Mouse (Mus musculus): Measurements from ENCODE around the gene Slc25a43. TPM values are rescaled to one million over a fixed set of nuclear protein-coding genes. Genes with fewer than 3 reads are reported as not detected.

The Slc25a43 gene
- polyA plus RNA-seq (2014; fragmentation: Illumina TruSeq; extraction: RNeasy Lipid Tissue Mini Kit (QIAGEN cat#74804); ENCODE audit: insufficient read depth, low read depth, low replicate concordance): 0.58 TPM

GRCm38 (mm10) chrX:36743503-36744101 lies at the start of gene Slc25a43:
Gene Slc25a43, plus strand, starts transcription at chrX:36743659.

GRCm38 (mm10) chrX:36795424-36796162 lies 52.1 kb downstream of the Slc25a43 start, which contains the start of gene Slc25a5:
Gene Slc25a5, plus strand, starts transcription at chrX:36795651.

Other genes with a start within 250 kb of the Slc25a43 start
- 231 TPM for gene Pgrmc1, start 145.5 kb upstream of the Slc25a43 start, polyA plus RNA-seq (2014; fragmentation: Illumina TruSeq; extraction: RNeasy Lipid Tissue Mini Kit (QIAGEN cat#74804); ENCODE audit: insufficient read depth, low read depth, low replicate concordance)
- 0.91 TPM for gene Akap17b, start 98.3 kb upstream of the Slc25a43 start, polyA plus RNA-seq (2014; fragmentation: Illumina TruSeq; extraction: RNeasy Lipid Tissue Mini Kit (QIAGEN cat#74804); ENCODE audit: insufficient read depth, low read depth, low replicate concordance)
- gene Slc25a5, start 52.0 kb downstream of the Slc25a43 start, polyA plus RNA-seq (2014; fragmentation: Illumina TruSeq; extraction: RNeasy Lipid Tissue Mini Kit (QIAGEN cat#74804); ENCODE audit: insufficient read depth, low read depth, low replicate concordance): 315 TPM
- 46.0 TPM for gene Ube2a, start 130.2 kb downstream of the Slc25a43 start, polyA plus RNA-seq (2014; fragmentation: Illumina TruSeq; extraction: RNeasy Lipid Tissue Mini Kit (QIAGEN cat#74804); ENCODE audit: insufficient read depth, low read depth, low replicate concordance)
- gene C330007P06Rik, start 130.5 kb downstream of the Slc25a43 start, polyA plus RNA-seq (2014; fragmentation: Illumina TruSeq; extraction: RNeasy Lipid Tissue Mini Kit (QIAGEN cat#74804); ENCODE audit: insufficient read depth, low read depth, low replicate concordance): 23.1 TPM
- 2.6 TPM for gene Nkrf, start 159.2 kb downstream of the Slc25a43 start, polyA plus RNA-seq (2014; fragmentation: Illumina TruSeq; extraction: RNeasy Lipid Tissue Mini Kit (QIAGEN cat#74804); ENCODE audit: insufficient read depth, low read depth, low replicate concordance)
- gene Sept6, start 248.1 kb downstream of the Slc25a43 start, polyA plus RNA-seq (2014; fragmentation: Illumina TruSeq; extraction: RNeasy Lipid Tissue Mini Kit (QIAGEN cat#74804); ENCODE audit: insufficient read depth, low read depth, low replicate concordance): 6.1 TPM

Measured in lung, adult 10 weeks (tissue).